Mouse (Mus musculus) cerebellum, postnatal 25 days (tissue): Measurements from ENCODE around the gene Acly.
"Not testable (repeated sequence)": the region's sequence is repeated elsewhere in the genome, so short reads cannot be mapped to it uniquely, and the experiment has no call there.

Experiments
- DNase-seq, 2 experiments: peaks; one replicate each; pipeline ENCODE4 v3.0.0; 2021; ENCODE audit warnings: mixed read lengths in 2 of 2

Acly gene

DNA sequence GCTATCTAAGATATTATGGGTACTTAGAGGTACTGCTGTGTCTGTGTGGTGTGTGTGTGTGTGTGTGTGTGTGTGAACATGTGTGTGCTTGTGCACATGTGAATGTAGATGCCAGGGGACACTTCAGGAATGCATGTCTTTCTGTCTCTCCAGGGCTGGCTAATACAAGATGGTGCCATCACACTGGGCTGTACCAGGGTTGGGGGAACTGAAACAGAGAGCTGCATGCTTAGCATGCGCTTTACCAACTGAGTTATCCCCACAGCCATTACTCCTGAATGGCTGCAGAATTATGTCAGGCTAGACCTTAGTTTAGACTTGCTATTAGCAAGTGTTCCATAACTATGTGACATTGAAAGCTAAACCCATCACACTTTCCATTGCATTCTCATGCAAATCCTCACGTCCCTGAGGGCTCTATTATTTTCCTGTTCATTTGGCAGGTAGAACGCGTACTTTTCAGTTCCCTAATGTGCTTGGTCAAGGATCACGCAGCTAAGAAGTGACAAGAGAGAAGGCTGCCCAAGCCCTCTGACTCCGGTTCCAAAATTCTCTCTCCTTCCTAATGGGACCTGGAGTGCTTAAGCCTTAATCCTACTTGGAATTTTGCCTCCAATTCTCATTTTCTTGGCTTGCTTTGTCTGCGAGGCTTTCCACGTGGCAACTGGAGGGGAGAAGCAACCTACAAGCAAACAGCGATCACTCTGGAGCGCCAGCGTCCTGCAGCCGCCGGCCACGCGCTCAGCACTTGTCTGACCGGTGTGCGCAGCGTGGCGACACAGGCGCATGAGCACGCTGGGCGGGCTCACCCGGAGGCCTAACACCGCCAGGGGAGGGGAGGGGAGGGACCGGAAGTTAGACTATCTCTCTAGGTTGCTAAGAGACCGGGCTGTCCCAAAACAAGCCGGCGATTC lies 17.3 kb upstream of the Acly start, which contains the start of gene Ttc25:
Gene Ttc25, plus strand, starts transcription at position 776 of the 914 bp plus-strand sequence.
- peak; percentile 39 to 61 for DNase-seq

DNA sequence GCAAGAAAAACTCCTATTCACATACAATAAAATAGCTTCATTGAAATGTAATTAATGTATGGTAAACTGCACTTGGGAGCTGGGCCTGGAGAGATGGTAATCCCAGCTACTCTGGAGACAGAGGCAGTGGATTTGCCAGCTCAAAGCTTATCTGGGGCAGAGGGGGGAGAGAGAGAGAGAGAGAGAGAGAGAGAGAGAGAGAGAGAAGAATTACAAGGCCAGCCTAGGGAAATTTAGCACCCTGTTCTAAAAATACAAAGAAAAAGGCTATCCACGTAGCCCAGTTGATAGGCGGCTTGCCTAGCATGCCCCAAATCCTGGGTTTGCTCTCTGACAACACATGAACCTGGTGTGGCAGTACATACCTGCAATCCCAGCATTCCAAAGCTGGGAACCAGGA lies 13.8 kb upstream of the Acly start:
- DNase-seq: no peak

DNA sequence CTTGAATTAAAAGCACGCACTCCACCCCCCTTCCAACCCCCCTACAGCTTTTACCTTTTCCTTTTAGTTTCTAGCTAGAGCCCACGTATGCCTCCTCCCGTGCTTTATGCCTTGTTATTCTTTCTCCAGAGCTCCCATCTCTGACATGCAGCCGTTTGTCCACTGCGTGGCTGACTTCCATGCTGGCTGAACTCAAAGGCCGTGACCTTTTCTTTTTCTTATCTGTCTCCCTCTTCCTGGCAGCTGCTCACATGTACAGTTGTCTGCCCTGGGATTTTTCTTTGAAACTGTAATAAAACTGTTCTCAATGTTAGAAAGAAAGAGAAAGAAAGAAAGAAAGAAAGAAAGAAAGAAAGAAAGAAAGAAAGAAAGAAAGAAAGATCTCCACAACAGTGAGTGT lies 13.2 kb upstream of the Acly start:
- DNase-seq: no peak

DNA sequence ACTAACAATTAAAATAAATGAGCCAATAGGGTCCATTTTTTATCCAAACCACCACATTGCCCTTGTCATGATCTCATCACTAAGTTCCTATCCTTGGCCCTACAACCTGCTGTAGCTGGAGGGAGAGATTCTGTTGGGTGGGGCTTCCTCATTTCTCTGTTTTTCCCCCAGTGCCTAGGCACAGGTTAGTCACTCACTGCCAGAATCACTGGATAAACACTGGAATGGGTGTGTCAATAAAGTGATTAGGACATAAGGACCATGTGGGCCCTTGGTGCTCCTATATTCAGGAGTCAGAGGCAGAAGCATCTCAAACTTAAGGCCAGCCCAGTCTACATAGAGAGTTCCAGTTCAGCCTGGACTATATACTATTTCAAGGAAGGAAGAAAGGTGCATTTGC lies 8.7 kb upstream of the Acly start:
- no peak for DNase-seq

DNA sequence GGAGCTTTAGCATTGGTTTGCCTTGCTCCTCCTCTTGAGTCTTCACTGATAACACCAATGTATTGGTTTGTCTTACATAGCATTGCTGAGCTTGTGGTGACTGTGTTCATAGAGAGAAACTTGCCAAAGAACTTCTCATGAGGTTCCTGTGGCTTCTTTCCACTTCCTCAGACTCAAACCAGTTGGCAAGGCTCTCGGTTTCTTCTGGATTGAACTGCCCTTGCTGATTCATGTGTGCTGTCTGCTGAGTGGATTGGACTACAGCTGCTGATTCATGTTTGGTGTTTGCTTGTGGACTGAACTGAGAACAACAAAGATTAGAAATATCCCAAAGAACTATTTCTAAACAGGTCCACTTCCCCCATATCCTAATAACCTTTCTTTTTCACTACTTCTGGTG lies 8.2 kb upstream of the Acly start:
- no peak for DNase-seq

DNA sequence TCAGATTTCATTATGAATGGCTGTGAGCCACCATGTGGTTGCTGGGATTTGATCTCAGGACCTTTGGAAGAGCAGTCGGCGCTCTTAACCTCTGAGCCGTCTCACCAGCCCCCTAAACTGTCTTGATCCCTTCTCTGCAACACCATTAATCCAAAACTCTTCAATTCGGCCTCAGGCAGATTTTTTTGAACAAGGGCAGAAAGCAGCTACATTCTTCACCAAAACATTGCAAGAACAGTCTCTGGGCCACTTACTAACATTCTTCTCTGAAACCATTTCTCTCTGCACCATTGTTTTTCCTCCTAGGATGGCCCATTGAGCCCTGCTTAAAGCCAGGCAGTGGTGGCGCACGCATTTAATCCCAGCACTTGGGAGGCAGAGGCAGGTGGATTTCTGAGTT lies 7.0 kb upstream of the Acly start:
- not testable (repeated sequence) for DNase-seq

DNA sequence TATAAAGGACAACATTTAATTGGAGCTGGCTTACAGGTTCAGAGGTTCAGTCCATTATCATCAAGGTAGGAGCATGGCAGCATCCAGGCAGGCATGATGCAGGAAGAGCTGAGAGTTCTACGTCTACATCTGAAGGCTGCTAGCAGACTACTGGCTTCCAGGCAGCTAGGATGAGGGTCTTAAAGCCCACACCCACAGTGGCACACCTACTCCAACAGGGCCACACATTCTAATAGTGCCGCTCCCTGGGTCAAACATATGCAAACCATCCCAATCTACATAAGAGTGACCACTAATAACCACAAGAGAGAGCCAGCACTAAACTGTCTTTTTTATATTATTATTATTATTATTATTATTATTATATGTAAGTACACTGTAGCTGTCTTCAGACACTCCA lies 6.6 kb upstream of the Acly start:
- DNase-seq: not testable (repeated sequence)

DNA sequence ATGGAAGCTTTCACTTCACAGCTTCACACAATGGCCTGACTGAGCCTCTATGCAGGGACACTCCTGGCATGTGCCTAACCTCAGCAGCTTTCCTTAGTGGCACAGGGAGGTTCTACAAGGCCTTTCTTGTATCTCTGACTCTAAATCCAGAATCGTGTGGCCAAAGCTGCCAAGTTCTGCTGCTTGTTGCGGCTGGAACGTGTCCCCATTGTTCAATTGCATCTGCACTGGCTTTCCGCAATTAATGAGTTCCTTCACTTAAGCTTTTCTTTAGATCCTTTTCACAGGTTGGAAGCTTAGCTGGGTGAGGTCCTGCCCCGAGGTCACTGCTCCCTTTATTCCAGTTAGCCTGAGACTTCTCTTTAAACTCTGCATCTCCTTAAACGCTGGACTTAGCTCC lies 6.1 kb upstream of the Acly start:
- no peak for DNase-seq

DNA sequence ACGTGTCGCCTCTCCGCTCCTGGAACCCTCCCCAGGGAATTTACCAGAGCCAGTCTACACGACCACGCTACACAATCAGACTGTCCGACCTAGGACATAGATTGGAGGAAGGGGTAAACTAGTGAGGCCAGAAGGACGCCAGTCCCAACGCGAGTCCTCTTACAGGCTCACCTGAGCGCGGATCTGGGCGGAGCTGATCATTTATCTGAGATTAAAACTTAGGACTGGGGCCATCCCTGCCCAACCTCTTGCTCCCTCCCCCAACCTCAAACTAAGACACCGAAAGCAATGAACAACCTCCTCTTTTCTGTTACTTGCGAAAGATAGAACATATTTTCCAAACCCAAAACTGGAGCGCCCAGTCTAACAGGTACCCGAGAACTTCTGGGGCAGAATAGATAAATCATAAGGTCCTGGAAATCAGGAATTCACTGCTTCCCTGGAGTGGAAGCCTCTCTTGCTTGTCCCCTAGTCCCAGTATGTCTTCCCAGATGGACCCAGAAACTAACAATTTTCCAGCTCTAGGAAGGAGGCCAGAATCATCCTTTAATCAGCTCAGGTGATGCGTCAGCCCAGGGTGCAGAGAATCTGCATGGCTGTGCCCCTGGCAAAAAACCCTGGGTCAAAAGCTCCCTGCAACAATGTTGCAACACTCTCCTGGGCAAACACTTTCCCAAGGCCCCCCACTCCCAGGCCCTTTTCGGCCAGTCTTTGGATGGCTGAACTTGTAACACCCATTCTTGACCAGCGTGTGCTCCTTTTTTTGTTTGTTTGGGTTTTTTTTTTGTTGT lies 770 bp upstream of the Acly start:
- DNase-seq: no peak

DNA sequence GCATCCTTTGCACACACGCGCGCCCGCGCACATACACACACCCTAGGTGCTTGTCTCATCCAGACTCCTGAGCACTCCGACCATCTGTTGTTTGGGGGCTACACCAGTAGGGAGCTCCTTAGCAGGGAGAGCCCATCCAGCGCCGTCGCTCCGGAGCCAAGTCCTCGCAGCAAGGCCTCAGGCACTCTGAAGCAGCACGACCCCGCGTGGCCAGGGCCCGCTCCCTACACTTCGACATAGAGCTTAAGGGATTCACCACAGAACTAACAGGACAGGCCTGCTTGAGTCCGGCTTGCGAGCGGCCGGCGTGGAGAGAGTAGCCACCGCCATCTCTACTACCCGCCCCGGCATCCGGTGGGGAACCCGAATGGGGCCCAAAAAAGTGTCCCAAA lies 738 bp downstream of the Acly start:
- peak; percentile 74 to 75 for DNase-seq

DNA sequence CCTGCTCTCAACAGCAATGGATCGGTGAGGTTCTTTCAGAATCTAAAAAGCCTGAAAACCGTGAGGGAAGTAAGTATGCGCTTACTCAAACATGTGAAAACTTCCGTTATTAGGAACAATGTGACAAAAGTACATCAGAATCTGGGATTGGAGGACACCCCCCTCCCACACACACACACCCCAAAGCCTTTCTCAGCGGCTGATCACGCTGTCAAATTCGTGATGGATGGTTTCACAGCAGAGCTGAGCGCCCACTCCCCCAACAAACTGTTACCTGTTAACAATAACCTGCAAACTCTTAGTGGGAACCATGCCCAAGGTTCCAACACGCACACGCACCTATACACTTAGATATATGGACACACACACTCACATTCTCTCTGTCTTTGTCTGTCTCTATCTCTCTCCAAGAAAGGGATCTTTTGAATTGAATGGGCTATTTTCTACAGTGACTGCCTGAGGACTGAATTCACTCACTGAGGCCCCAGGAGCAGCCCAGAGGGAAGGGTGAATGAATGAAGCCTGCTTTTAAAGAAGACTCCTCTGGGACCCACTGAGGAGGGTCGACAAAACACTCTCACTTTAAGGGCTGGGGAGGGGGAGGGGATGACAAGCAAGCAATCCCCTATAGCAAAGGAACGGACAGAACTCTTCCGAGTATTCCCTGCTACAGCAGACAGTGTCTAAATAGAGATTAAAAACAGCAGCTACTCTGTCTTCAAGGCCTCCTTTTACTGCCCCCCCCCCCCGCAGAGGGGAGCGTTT lies 1.6 kb downstream of the Acly start:
- DNase-seq: no peak

DNA sequence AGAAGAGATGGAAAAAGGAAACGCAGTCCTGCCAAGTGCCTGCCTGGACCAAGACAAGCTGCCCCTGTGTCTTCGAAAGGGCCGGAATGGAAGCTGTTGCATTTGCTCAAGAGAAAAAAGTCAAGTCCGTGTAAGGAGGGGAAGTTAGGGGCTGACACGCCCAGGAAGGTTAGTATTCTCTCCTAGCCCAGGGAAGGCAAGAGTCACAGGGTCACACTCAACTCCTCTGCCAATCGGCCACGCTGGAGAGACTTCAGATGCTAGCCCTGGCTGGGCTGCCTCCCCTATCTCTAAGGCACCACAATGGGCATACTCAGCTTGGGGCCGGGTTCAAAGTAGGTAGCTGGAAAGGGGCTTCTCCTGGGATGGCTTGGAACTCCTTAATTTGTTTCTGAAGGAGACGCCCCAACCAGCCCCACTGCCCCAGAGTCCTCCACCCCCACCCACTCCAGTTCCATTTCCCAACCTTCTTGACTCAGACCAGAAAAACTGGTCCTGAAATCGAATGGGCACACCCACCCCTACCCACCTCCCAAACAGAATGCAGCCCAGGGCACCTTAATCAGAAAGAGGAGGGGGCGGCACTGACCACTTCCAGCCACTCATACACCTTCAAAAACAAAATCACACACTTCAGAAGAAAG lies 2.7 kb downstream of the Acly start:
- DNase-seq: no peak

DNA sequence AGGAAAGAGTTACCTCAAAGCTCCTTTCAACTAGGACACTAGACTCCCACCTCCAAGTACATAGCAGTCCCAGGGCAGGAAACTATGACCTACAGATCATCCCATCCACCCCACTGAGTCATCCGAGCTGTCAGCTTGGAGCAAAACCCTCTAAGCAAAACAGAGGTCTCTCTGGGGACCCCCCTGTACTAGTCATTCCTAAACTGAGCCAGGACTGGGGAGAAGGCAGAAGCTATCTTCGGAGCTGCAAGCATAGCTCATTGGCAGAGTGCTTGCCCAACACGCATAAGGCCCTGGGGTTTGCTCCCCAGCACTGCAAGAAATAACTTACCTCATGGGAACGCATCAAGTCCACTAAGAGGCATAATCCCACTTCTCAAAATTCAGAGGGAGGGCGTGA lies 3.4 kb downstream of the Acly start:
- no peak for DNase-seq

DNA sequence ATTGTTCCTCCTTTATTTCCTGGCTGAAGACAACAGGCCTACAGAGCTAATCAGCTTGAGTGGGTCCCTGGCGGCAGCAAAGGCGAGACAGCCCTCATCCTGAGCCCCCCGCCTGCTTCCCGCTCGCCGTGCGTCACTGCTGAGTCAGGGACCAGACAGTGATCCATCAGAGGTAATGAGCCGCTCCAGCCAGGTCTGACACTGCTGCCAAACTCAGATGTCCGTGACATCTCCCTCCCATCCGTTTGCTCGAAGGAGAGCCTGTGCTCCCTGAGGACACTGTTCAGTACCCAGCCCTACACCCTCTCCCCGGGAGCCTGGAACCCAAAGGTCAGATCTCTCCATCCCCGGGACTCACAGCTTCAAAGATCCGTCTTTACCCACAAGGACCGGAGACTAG lies 7.0 kb downstream of the Acly start:
- no peak for DNase-seq

DNA sequence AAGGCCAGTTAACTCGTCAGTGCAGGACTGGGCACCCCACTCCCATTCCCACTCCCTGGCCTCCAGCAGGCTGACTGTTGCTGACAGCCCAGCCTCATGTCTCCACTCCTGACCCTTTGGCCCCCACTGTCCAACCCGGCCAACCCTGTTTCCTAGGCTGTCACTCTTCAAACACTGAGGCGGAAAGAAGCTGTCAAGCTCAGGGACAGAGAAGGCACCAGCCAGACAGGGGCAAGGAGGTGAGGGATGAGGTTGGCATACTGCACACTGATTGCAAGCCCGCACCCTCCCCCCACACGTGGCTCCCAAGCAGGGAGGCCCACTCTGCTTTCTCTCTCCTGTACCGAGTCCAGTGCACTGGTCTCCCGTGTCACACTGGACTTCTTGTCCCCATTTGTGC lies 8.6 kb downstream of the Acly start:
- no peak for DNase-seq

DNA sequence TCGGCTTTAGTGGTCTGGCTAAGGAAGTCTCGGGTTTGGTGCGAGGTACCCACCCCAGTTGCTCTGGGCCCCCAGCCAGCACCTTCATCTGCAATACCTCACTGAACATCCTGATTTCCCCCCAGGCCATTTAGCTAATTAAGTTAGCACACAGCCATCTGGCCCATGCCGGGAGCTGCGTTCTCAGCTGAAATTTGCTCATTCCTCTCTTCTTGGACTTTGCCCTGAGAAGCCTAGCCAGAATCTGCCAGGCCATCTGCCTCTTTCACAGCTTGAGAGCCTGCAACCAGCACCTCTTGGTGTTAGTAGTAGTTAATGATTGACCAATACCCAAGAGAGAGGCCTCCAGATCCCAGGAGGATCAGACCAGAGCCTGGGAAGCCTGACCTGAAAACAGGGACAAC lies 9.6 kb downstream of the Acly start:
- DNase-seq: peak; percentile 90 to 91

DNA sequence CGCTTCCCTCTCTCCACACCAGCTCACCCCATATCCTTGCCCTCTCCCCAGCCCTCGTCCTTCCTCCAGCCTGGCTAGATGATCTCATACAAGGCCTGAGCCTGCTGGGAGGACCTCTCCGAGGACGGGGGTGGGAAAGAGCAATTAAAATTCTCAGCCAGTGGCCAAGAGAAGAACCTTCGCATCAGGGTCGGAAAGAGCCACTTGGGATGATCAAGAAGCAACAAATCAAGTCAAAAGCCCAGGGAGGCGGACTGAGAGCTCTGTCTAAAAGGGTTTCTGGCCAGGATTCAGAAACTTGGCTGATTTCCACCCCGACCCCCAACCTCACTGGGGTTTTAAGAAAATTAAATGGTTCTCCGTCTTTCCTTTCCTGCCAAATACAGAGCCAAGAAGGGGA lies 11.5 kb downstream of the Acly start:
- DNase-seq: no peak

DNA sequence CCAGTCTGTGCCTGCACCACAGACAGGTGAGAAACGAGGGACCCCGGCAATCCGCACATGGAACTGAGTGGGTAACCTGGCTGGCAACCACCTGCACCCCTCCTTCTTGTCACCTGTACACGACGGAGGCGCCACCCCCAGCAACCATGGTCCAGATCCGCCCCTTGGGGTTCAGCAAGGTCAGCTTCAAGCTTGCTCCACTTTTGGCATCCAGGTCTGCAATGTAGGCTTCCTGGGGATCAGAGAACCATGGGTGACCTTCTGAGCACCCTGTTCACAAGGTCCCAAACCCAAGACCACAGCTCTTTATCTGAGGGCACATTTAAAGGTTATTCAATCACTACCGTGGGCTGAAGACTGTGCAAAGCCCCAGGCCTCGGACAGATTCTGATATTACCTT lies 12.0 kb downstream of the Acly start:
- DNase-seq: no peak

DNA sequence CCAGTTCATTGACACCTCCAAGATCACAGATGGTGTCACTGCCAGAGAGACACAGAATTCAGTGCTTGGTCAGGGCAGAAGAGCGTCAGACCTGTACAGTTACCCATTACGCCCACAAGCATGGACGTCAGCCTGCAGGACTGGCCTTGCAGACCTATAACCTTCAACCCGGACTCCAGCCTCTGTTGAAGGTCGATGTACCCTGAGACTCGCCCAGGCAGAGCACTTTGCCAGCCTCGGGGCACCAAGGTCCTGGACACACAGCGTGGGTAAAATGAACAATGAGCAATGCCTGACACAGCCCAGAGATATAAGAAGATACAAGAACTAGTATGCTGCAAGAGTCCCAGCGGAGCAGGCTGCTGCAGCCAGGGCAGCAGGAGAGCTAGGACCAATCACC lies 12.7 kb downstream of the Acly start:
- no peak for DNase-seq

DNA sequence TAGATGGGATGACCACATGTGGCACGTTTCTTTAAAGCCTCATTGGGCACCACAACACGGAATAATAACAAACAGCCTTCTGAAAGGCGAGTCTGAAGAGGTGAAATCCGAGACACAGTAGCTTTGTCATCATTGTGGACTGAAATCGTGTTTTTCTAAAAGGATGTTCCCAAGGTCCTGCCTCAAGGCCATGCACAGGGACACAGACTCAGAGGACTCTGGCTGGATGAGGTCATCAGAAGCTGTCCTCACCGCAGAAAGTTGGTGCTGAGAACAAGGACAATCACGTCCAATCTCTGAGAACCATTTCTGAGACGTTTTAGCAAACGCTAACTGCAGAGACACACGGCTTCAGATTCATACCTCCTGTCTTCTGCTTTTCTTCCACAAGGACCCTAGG lies 14.1 kb downstream of the Acly start:
- DNase-seq: no peak

DNA sequence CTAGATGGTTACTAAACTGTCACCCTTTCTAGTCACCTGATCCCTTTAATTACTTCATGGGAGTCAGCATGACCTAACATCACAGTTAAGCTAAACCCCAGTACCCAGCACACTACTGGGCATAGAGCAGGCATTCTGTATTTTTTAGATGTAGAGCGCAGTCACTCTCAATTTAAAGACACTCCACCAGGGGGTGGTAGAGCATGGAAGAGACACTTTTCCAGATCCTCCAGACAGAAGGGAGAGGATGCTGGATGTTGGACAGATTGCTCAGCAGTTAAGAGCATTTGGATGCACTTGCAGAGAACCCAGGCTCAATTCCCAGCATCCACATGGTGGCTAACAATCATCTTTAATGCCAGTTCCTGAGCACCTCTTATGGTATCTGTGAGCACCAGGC lies 15.4 kb downstream of the Acly start:
- DNase-seq: peak in 1 of 2 experiments; percentile 63

DNA sequence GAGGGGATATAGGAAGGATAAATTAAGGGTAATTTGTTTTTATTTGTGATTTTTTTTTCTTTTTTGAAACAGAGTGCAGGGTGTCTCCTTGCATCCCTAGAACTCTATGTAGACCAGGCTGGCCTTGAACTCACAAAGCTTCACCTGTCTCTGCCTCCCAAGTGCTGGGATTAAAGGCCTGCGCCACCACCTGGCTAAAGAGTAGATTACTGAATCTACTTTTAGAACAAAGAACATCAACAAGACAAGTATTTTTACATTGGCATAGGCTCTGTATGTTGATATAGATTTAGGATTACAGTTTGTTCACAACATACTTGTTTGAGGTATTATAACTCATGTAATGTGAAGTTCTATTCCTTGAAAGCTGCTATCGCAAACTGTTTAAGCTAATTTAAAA lies 17.2 kb downstream of the Acly start:
- no peak for DNase-seq

DNA sequence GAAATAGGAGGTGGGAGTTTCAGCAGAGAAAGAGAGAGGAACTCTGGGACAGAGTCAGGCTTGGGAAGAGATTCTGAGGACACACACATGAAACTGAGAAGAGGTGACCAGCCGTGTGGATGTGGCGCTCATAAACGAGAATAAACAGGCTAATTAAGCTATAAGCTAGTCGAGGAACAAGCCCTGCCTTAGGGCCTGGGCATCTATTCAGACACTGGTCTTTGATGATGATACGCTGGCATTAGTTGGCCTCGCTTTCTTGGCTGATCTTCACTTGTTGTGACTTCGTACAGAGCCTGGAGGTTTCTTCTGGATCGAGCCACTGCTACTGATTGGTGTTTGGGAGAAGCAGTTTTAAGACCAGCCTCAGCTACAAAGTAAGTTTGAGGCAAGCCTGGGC lies 21.8 kb downstream of the Acly start:
- no peak for DNase-seq
